Mouse (Mus musculus) heart, embryonic 11.5 days (tissue): ENCODE data around the gene Olfr979. TPM values are rescaled to one million over a fixed set of nuclear protein-coding genes. Genes with fewer than 3 reads are reported as not detected.

Source experiments
- polyA plus RNA-seq: library from polyadenylated mRNA; unstranded; fragments of >200 nt; fragmentation: Nextera tagmentation; extraction: Ambion mirVana; gene quantifications from 2 replicates; pipeline ENCODE4 v1.2.1, GENCODE M21; 2014

The Olfr979 gene
- polyA plus RNA-seq, 1 experiment from 2014 or later, result not detected

Other genes with a start within 250 kb of the Olfr979 start
- gene Olfr968, start 220.2 kb downstream of the Olfr979 start, polyA plus RNA-seq, result not detected in 2 replicates
- gene Olfr969, start 212.5 kb downstream of the Olfr979 start, polyA plus RNA-seq, result not detected in 2 replicates
- gene Olfr970, start 194.6 kb downstream of the Olfr979 start, polyA plus RNA-seq, result not detected in 2 replicates
- not detected in 2 replicates for gene Olfr971, start 166.6 kb downstream of the Olfr979 start, polyA plus RNA-seq
- not detected in 2 replicates for gene Olfr972, start 137.0 kb downstream of the Olfr979 start, polyA plus RNA-seq
- not detected in 2 replicates for gene Olfr229, start 96.1 kb downstream of the Olfr979 start, polyA plus RNA-seq
- gene Olfr974, start 66.0 kb downstream of the Olfr979 start, polyA plus RNA-seq, result not detected in 2 replicates
- not detected in 2 replicates for gene Olfr975, start 51.4 kb downstream of the Olfr979 start, polyA plus RNA-seq
- gene Olfr976, start 42.3 kb downstream of the Olfr979 start, polyA plus RNA-seq, result not detected in 2 replicates
- gene Olfr978, start 11.4 kb downstream of the Olfr979 start, polyA plus RNA-seq, result not detected in 2 replicates
- gene Olfr980, start 6.1 kb upstream of the Olfr979 start, polyA plus RNA-seq, result not detected in 2 replicates
- gene Olfr981, start 18.0 kb upstream of the Olfr979 start, polyA plus RNA-seq, result not detected in 2 replicates
- not detected in 2 replicates for gene Olfr982, start 70.4 kb upstream of the Olfr979 start, polyA plus RNA-seq
- not detected in 2 replicates for gene Olfr983, start 90.1 kb upstream of the Olfr979 start, polyA plus RNA-seq
- gene Olfr984, start 110.7 kb upstream of the Olfr979 start, polyA plus RNA-seq, result not detected in 2 replicates
- not detected in 2 replicates for gene Olfr985, start 126.7 kb upstream of the Olfr979 start, polyA plus RNA-seq
- not detected in 2 replicates for gene Tmem225, start 144.7 kb upstream of the Olfr979 start, polyA plus RNA-seq
- 0.10 TPM in 1 of 2 replicates, not detected in the other for gene Olfr986, start 177.5 kb upstream of the Olfr979 start, polyA plus RNA-seq
- gene Zfp202, start 188.9 kb upstream of the Olfr979 start, polyA plus RNA-seq, result 4.8 and 5.4 TPM in 2 replicates